Mouse (Mus musculus) erythroblast, embryonic 14.5 days (primary cell): ENCODE measurements around the gene Add2.
"Not testable (repeated sequence)": the region's sequence is repeated elsewhere in the genome, so short reads cannot be mapped to it uniquely, and the experiment has no call there.

Experiments
- GATA1 ChIP-seq: IDR thresholded peaks from 2 replicates; pipeline ENCODE4 v1.6.1; 2012; ENCODE audit warnings: low read length, inconsistent platforms, mixed read lengths
- TAL1 ChIP-seq: IDR thresholded peaks from 3 replicates; pipeline ENCODE4 v1.6.1; 2012; ENCODE audit warnings: low read length, inconsistent platforms, mixed read lengths

GRCm38 (mm10) chr6:85990774-85991173 lies 37.7 kb upstream of the Add2 start:
- TF ChIP-seq TAL1, GATA1: not testable (repeated sequence)
